8 mouse cellular contexts compared by ENCODE assay signal in the genomic region with DNA sequence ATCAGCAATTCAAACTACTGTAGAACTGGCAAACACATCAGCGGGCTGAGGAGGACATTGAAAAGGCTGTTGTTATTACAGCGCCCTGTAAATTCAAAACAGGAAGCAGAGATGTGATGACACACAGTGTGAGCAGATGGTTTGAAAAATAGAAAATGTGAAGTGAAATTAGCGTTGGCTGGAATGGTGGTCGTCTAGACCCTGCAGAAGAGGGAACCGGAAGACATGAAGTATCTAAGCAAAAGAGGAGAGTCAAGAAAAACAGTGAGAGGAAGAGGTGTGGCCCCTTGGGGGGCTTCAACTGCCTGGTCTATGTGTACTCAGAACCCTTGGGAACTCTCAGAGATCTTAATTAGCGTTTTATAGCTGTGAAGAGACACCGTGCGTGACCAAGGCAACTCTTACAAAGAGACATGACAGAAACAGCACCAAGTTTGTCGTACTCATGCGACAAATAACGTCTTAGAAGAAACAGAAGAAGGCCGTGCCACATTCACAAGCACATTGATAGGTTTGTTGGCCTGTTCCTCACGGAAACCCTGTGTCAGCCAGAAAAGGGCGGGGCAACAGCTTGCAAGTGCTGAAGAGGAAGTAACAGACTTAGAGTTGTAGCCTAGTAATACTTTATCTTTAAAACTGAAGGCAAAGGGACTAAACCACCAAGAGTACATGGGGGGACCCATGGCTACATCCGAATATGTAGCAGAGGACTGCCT.
A peak's percentile ranks its signal among the peaks of the same experiment; 100 is the strongest.
DNase-seq lines count a peak whose midpoint lies in the region; ATAC-seq and TF ChIP-seq lines count a peak whose summit lies in the region.

No protein-coding gene starts in this region.

- 67% methylated on average over 15 of the region's 15 CpGs for WGBS in intestine, postnatal 0 days

- no peak overlapping the region for H3K9ac ChIP-seq in intestine, postnatal 0 days (ENCODE audit: low read depth, low read length)

- no peak for ATAC-seq in intestine, postnatal 0 days

- intact Hi-C loops in left cerebral cortex, postnatal 4 days (cut with DNase I): no loop called here

- no peaks in the 10 kb centered on the region for H3K36me3 ChIP-seq in intestine, postnatal 0 days (ENCODE audit: control insufficient read depth, insufficient read depth)

- TF ChIP-seq CTCF in intestine, postnatal 0 days (IDR thresholded peaks at IDR 0.05; ENCODE audit: low read depth): no peak

- no peak overlapping the region for H3K4me2 ChIP-seq in intestine, postnatal 0 days (replicated peaks; ENCODE audit: low read depth)

- H3K4me3 ChIP-seq in intestine, postnatal 0 days (ENCODE audit: low read depth, low read length): no peak overlapping the region

- no peak overlapping the region for H3K27ac ChIP-seq in intestine, postnatal 0 days (ENCODE audit: low read depth, low read length)

- no peaks in the 10 kb centered on the region for H3K27me3 ChIP-seq in intestine, postnatal 0 days (replicated peaks; ENCODE audit: control insufficient read depth, insufficient read depth, low read length)

- H3K4me1 ChIP-seq in intestine, postnatal 0 days (replicated peaks; ENCODE audit: control insufficient read depth, insufficient read depth, low read length): no peaks in the 10 kb centered on the region

- H3K9me3 ChIP-seq in intestine, postnatal 0 days (ENCODE audit: control insufficient read depth): no peaks in the 10 kb centered on the region

- peak; percentile 32 for DNase-seq in layer of hippocampus, adult 11-12 months (ENCODE audit: low spot score)
- no peak for DNase-seq in layer of hippocampus, adult 8-10 months (ENCODE audit: low spot score in 2 of 2)
- peak; percentile 12 for DNase-seq in adrenal gland, postnatal 10 days
- DNase-seq in kidney, adult 8-10 months: peak; percentile 13 to 15
- peak; percentile 63 to 67 for DNase-seq in lung, postnatal 4 days
- DNase-seq in thymus, postnatal 25 days: peak; percentile 60
- DNase-seq in left cerebral cortex, postnatal 4 days: no peak

Comparison
In these comparisons a context has a peak if more than half of its experiments do, and no peak if none do; other contexts are left out.
1. DNase-seq: peak in layer of hippocampus, adult 11-12 months (single experiment), adrenal gland, postnatal 10 days (single experiment), kidney, adult 8-10 months (2 of 2), lung, postnatal 4 days (2 of 2) and thymus, postnatal 25 days (single experiment); none in layer of hippocampus, adult 8-10 months (0 of 2) and left cerebral cortex, postnatal 4 days (single experiment).